Mouse (Mus musculus) neural tube, postnatal 0 days (tissue): ENCODE measurements around the gene Farp1. TPM values are rescaled to one million over a fixed set of nuclear protein-coding genes. Genes with fewer than 3 reads are reported as not detected.

Experiments
- polyA plus RNA-seq: library from polyadenylated mRNA; unstranded; fragments of >200 nt; fragmentation: Nextera tagmentation; extraction: Ambion mirVana; gene quantifications from 2 replicates; pipeline ENCODE4 v1.2.1, GENCODE M21; 2015

Farp1 gene
- polyA plus RNA-seq: 27.9 and 29.6 TPM in 2 replicates

GRCm38 (mm10) chr14:121034973-121035662 lies at the start of gene Farp1:
Gene Farp1 (plus strand): TSS chr14:121035200.

Other genes starting within 250 kb of the Farp1 start
- gene Ipo5, start 124.0 kb upstream of the Farp1 start, polyA plus RNA-seq: 36.9 and 39.1 TPM in 2 replicates